Mouse (Mus musculus): Measurements from ENCODE around the gene Gm12355. TPM values are rescaled to one million over a fixed set of nuclear protein-coding genes. Genes with fewer than 3 reads are reported as not detected.
"Not testable (repeated sequence)": the region's sequence is repeated elsewhere in the genome, so short reads cannot be mapped to it uniquely, and the experiment has no call there.

Gm12355 gene
- polyA plus RNA-seq (2014; fragmentation: Nextera tagmentation; extraction: Ambion mirVana): 0.96 and 1.5 TPM in 2 replicates

GRCm38 (mm10) chr11:98625611-98626410 is at the start of gene Gm12355, which contains the start of gene Gsdma3:
Gene Gm12355, minus strand, starts transcription at chr11:98625661.
Gene Gsdma3, plus strand, starts transcription at chr11:98626360.
- Histone ChIP-seq H3K9me3 (ENCODE audit: control insufficient read depth, low read length) (no peaks in the 10 kb centered on the region), H3K36me3 (ENCODE audit: control insufficient read depth, insufficient read depth, low read length) (no peaks in the 10 kb centered on the region), H3K4me2 (ENCODE audit: low read depth, low read length, severe bottlenecking) (no peak within 1 kb of the TSS), H3K9ac (ENCODE audit: low read length) (no peak within 1 kb of the TSS), H3K4me3 (ENCODE audit: low read depth, low read length) (no peak within 1 kb of the TSS), H3K4me1 (replicated peaks; ENCODE audit: control insufficient read depth, insufficient read depth, low read length) (no peaks in the 10 kb centered on the region), H3K27me3 (ENCODE audit: control insufficient read depth, insufficient read depth, low read length) (no peaks in the 10 kb centered on the region), H3K27ac (ENCODE audit: low read depth, low read length) (no peak within 1 kb of the TSS)
- DNase-seq (ENCODE audit: low spot score) (no peak), ATAC-seq (replicated peaks; ENCODE audit: low FRiP score) (no peak)
- WGBS: 88% methylated on average over 10 of the region's 10 CpGs

DNA sequence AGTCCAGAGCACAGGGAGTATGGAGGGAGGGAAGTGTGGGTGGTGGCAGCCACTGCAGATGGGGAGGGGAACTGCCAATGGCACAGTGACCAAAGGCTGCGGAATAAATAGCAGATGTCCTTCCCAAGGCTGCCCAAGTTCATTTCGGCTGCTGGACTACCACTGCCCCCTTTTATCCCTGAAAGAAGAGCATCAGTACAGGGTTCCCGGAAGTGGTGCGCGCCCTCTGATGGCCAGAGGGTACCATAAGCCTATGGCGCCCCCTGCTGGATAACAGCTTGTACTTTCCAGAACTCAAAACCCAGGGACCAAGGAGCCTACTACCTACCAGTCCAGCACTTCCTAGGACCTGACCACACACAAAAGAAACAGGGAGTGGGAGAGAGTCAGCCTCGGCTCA is 47.7 kb upstream of the Gm12355 start:
- not testable (repeated sequence) for H3K36me3 ChIP-seq (ENCODE audit: control insufficient read depth, insufficient read depth, low read length); H3K9ac ChIP-seq (ENCODE audit: low read length); ATAC-seq (replicated peaks; ENCODE audit: low FRiP score); H3K4me2 ChIP-seq (ENCODE audit: low read depth, low read length, severe bottlenecking); H3K9me3 ChIP-seq (ENCODE audit: control insufficient read depth, low read length); H3K27me3 ChIP-seq (ENCODE audit: control insufficient read depth, insufficient read depth, low read length); H3K4me1 ChIP-seq (replicated peaks; ENCODE audit: control insufficient read depth, insufficient read depth, low read length); H3K4me3 ChIP-seq (ENCODE audit: low read depth, low read length); H3K27ac ChIP-seq (ENCODE audit: low read depth, low read length)
- peak; percentile 81 for DNase-seq (ENCODE audit: low spot score)
- WGBS: 12% methylated on average over 6 of the region's 7 CpGs

GRCm38 (mm10) chr11:98672482-98672881 is 47.0 kb upstream of the Gm12355 start:
- H3K36me3 ChIP-seq (ENCODE audit: control insufficient read depth, insufficient read depth, low read length): no peaks in the 10 kb centered on the region
- H3K27ac ChIP-seq (ENCODE audit: low read depth, low read length): no peak overlapping the region
- H3K4me1 ChIP-seq (replicated peaks; ENCODE audit: control insufficient read depth, insufficient read depth, low read length): no peaks in the 10 kb centered on the region
- no peaks in the 10 kb centered on the region for H3K27me3 ChIP-seq (ENCODE audit: control insufficient read depth, insufficient read depth, low read length)
- no peak overlapping the region for H3K9ac ChIP-seq (ENCODE audit: low read length)
- WGBS: 85% methylated on average over 5 of the region's 5 CpGs
- H3K4me2 ChIP-seq (ENCODE audit: low read depth, low read length, severe bottlenecking): no peak overlapping the region
- DNase-seq (ENCODE audit: low spot score) (peak; percentile 19), ATAC-seq (replicated peaks; ENCODE audit: low FRiP score) (no peak)
- H3K9me3 ChIP-seq (ENCODE audit: control insufficient read depth, low read length): no peaks in the 10 kb centered on the region
- no peak overlapping the region for H3K4me3 ChIP-seq (ENCODE audit: low read depth, low read length)

GRCm38 (mm10) chr11:98671857-98672256 is 46.4 kb upstream of the Gm12355 start:
- Histone ChIP-seq H3K4me1 (replicated peaks; ENCODE audit: control insufficient read depth, insufficient read depth, low read length) (no peaks in the 10 kb centered on the region), H3K36me3 (ENCODE audit: control insufficient read depth, insufficient read depth, low read length) (no peaks in the 10 kb centered on the region), H3K27ac (ENCODE audit: low read depth, low read length) (no peak overlapping the region), H3K4me3 (ENCODE audit: low read depth, low read length) (no peak overlapping the region), H3K27me3 (ENCODE audit: control insufficient read depth, insufficient read depth, low read length) (no peaks in the 10 kb centered on the region), H3K9me3 (ENCODE audit: control insufficient read depth, low read length) (no peaks in the 10 kb centered on the region), H3K9ac (ENCODE audit: low read length) (no peak overlapping the region), H3K4me2 (ENCODE audit: low read depth, low read length, severe bottlenecking) (no peak overlapping the region)
- DNase-seq (ENCODE audit: low spot score) (peak; percentile 41), ATAC-seq (replicated peaks; ENCODE audit: low FRiP score) (no peak)
- 70% methylated on average over 5 of the region's 5 CpGs for WGBS

DNA sequence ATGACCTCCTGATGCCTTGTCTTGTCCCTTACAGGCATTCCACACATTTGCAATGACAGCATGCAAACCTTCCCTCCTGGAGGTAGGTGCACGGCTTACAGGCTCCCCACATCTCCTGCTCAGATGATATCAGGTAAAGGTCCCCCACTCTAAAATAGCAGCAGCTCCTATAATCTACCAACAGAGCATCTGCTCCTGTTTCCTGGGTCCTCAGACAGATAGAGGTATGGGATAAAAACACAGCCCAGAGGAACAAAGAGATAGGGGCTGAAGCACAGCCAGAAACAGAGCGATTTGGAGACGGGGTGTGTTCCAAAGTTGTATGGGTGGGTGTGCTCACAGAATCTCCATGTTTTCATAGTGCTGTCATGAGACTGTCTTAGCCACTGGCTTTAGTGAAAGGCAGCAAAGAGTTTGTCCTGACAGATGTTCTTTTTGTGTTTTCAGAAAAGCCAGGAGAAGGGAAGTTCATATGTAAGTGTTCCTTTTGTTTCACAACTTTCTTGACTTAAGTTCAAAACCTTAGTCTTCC is 45.9 kb upstream of the Gm12355 start:
- ATAC-seq (replicated peaks; ENCODE audit: low FRiP score) (no peak), DNase-seq (ENCODE audit: low spot score) (peak; percentile 30)
- Histone ChIP-seq H3K27me3 (ENCODE audit: control insufficient read depth, insufficient read depth, low read length) (no peaks in the 10 kb centered on the region), H3K4me2 (ENCODE audit: low read depth, low read length, severe bottlenecking) (no peak overlapping the region), H3K9me3 (ENCODE audit: control insufficient read depth, low read length) (no peaks in the 10 kb centered on the region), H3K9ac (ENCODE audit: low read length) (no peak overlapping the region), H3K36me3 (ENCODE audit: control insufficient read depth, insufficient read depth, low read length) (no peaks in the 10 kb centered on the region), H3K4me3 (ENCODE audit: low read depth, low read length) (no peak overlapping the region), H3K27ac (ENCODE audit: low read depth, low read length) (no peak overlapping the region), H3K4me1 (replicated peaks; ENCODE audit: control insufficient read depth, insufficient read depth, low read length) (no peaks in the 10 kb centered on the region)
- WGBS: 79% methylated on average over 3 of the region's 3 CpGs

DNA sequence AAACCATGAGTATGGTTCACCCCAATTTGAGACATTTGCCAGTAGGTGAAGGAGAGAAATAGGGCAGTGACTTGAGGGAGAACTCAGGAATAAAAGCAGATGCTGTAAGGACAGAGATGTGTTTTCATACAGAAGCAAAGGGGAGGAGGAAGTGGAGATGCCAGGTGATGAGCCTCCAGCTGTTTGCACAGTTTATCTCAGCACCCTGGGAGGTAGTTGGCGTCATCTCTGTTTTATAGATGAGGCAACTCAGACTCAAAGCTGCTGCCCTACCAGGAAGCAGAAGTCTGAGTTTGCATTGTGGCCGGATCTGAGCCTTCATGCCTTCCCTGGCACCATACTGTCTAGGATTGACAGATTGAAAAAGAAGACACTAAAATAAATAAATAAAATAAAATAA is 43.5 kb upstream of the Gm12355 start:
- Histone ChIP-seq H3K4me2 (ENCODE audit: low read depth, low read length, severe bottlenecking) (no peak overlapping the region), H3K9ac (ENCODE audit: low read length) (no peak overlapping the region), H3K4me1 (replicated peaks; ENCODE audit: control insufficient read depth, insufficient read depth, low read length) (no peaks in the 10 kb centered on the region), H3K27me3 (ENCODE audit: control insufficient read depth, insufficient read depth, low read length) (no peaks in the 10 kb centered on the region), H3K9me3 (ENCODE audit: control insufficient read depth, low read length) (no peaks in the 10 kb centered on the region), H3K27ac (ENCODE audit: low read depth, low read length) (no peak overlapping the region), H3K36me3 (ENCODE audit: control insufficient read depth, insufficient read depth, low read length) (no peaks in the 10 kb centered on the region), H3K4me3 (ENCODE audit: low read depth, low read length) (no peak overlapping the region)
- WGBS: 81% methylated on average over 2 of the region's 2 CpGs
- ATAC-seq (replicated peaks; ENCODE audit: low FRiP score) (no peak), DNase-seq (ENCODE audit: low spot score) (no peak)

- ATAC-seq (replicated peaks; ENCODE audit: low FRiP score) (no peak), DNase-seq (ENCODE audit: low spot score) (no peak)
- no peak within 1 kb of the TSS for H3K27ac ChIP-seq (ENCODE audit: low read depth, low read length)
- 18% methylated on average over 4 of the region's 4 CpGs for WGBS
- no peaks in the 10 kb centered on the region for H3K9me3 ChIP-seq (ENCODE audit: control insufficient read depth, low read length)
- no peaks in the 10 kb centered on the region for H3K36me3 ChIP-seq (ENCODE audit: control insufficient read depth, insufficient read depth, low read length)
- H3K9ac ChIP-seq (ENCODE audit: low read length): no peak within 1 kb of the TSS
- no peak within 1 kb of the TSS for H3K4me2 ChIP-seq (ENCODE audit: low read depth, low read length, severe bottlenecking)
- H3K4me3 ChIP-seq (ENCODE audit: low read depth, low read length): no peak within 1 kb of the TSS
- no peaks in the 10 kb centered on the region for H3K4me1 ChIP-seq (replicated peaks; ENCODE audit: control insufficient read depth, insufficient read depth, low read length)
- H3K27me3 ChIP-seq (ENCODE audit: control insufficient read depth, insufficient read depth, low read length): no peaks in the 10 kb centered on the region
Observed at GRCm38 (mm10) chr11:98664091-98664490, 38.6 kb upstream of the Gm12355 start, which contains the start of gene Gsdma. Gene Gsdma, plus strand, starts transcription at chr11:98664351.

DNA sequence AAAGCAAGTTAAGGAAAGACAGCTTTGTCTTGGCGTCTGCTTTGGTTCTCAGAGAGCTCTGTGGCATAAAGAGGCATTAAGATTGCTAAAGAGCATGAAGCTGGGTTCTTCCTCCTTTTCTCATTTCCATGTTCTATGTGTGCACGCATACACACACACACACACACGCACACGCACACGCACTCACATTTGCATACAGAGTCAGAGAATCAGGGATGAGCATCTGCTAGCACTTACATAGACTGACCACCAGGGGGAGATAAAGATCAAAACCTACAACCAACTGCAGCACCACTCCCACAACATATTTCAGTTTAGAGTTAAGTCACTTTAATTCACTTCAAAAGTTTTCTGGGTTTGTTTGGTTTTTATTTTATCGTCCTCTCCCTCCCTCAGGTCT is 35.1 kb upstream of the Gm12355 start:
- H3K36me3 ChIP-seq (ENCODE audit: control insufficient read depth, insufficient read depth, low read length): no peaks in the 10 kb centered on the region
- no peak overlapping the region for H3K4me3 ChIP-seq (ENCODE audit: low read depth, low read length)
- H3K4me2 ChIP-seq (ENCODE audit: low read depth, low read length, severe bottlenecking): no peak overlapping the region
- DNase-seq (ENCODE audit: low spot score) (no peak), ATAC-seq (replicated peaks; ENCODE audit: low FRiP score) (no peak)
- H3K9me3 ChIP-seq (ENCODE audit: control insufficient read depth, low read length): no peaks in the 10 kb centered on the region
- no peak overlapping the region for H3K27ac ChIP-seq (ENCODE audit: low read depth, low read length)
- no peaks in the 10 kb centered on the region for H3K27me3 ChIP-seq (ENCODE audit: control insufficient read depth, insufficient read depth, low read length)
- no peak overlapping the region for H3K9ac ChIP-seq (ENCODE audit: low read length)
- H3K4me1 ChIP-seq (replicated peaks; ENCODE audit: control insufficient read depth, insufficient read depth, low read length): no peaks in the 10 kb centered on the region
- 13% methylated on average over 6 of the region's 6 CpGs for WGBS

- H3K4me1 ChIP-seq (replicated peaks; ENCODE audit: control insufficient read depth, insufficient read depth, low read length); H3K4me2 ChIP-seq (ENCODE audit: low read depth, low read length, severe bottlenecking); ATAC-seq (replicated peaks; ENCODE audit: low FRiP score); H3K27me3 ChIP-seq (ENCODE audit: control insufficient read depth, insufficient read depth, low read length); H3K9ac ChIP-seq (ENCODE audit: low read length); H3K9me3 ChIP-seq (ENCODE audit: control insufficient read depth, low read length); H3K4me3 ChIP-seq (ENCODE audit: low read depth, low read length); H3K27ac ChIP-seq (ENCODE audit: low read depth, low read length); H3K36me3 ChIP-seq (ENCODE audit: control insufficient read depth, insufficient read depth, low read length): not testable (repeated sequence)
- 17% methylated on average over 7 of the region's 7 CpGs for WGBS
- DNase-seq (ENCODE audit: low spot score): peak; percentile 67
Observed at GRCm38 (mm10) chr11:98655076-98655475, 29.6 kb upstream of the Gm12355 start.
